Mouse (Mus musculus) forebrain, embryonic 13.5 days (tissue): ENCODE data around the gene Notch1. TPM values are rescaled to one million over a fixed set of nuclear protein-coding genes. Genes with fewer than 3 reads are reported as not detected.
A peak's percentile ranks its signal among the peaks of the same experiment; 100 is the strongest.

Experiments
- ATAC-seq: fragments of 200-750 bp; cut with Nextera tagmentation; 2 replicates; pipeline ENCODE4 v1.8.0; 2017
- H3K27ac ChIP-seq: fragments of 300-500 bp; sonication (generic); 2 replicates; pipeline ENCODE4 v1.5.1; 2015; ENCODE audit warnings: inconsistent platforms, mild to moderate bottlenecking, moderate library complexity
- H3K27me3 ChIP-seq: fragments of 300-500 bp; sonication (generic); 2 replicates; pipeline ENCODE4 v1.6.1; 2015; ENCODE audit warnings: mild to moderate bottlenecking, inconsistent platforms
- H3K36me3 ChIP-seq: fragments of 300-500 bp; sonication (generic); 2 replicates; pipeline ENCODE4 v1.6.1; 2015; ENCODE audit warnings: mild to moderate bottlenecking, inconsistent platforms; ENCODE audit not compliant: poor library complexity, severe bottlenecking
- H3K4me1 ChIP-seq: fragments of 300-500 bp; sonication (generic); 2 replicates; pipeline ENCODE4 v1.6.1; 2015; ENCODE audit warnings: inconsistent platforms
- H3K4me2 ChIP-seq: fragments of 300-500 bp; sonication (generic); 2 replicates; pipeline ENCODE4 v1.6.1; 2015; ENCODE audit warnings: inconsistent platforms, mild to moderate bottlenecking, moderate library complexity
- H3K4me3 ChIP-seq: fragments of 300-500 bp; sonication (generic); 2 replicates; pipeline ENCODE4 v1.5.1; 2015; ENCODE audit warnings: mild to moderate bottlenecking, inconsistent platforms
- H3K9ac ChIP-seq: fragments of 300-500 bp; sonication (generic); 2 replicates; pipeline ENCODE4 v1.6.1; 2015; ENCODE audit warnings: mild to moderate bottlenecking, inconsistent platforms
- H3K9me3 ChIP-seq: fragments of 300-500 bp; sonication (generic); replicated peaks from 2 replicates; pipeline ENCODE4 v1.6.1; 2016; ENCODE audit warnings: inconsistent platforms
- WGBS: fragments of 180-500 bp; shearing (Covaris S2); methylation state at CpG from one replicate; pipeline ENCODE4 v1.1.7; 2015; 5-methylcytosine and 5-hydroxymethylcytosine counted together
- polyA plus RNA-seq: library from polyadenylated mRNA; unstranded; fragments of >200 nt; fragmentation: Nextera tagmentation; extraction: Ambion mirVana; gene quantifications from 2 replicates; pipeline ENCODE4 v1.2.1, GENCODE M21; 2015

Gene Notch1
- polyA plus RNA-seq, 1 experiment from 2014 or later = 28.1 TPM

GRCm38 (mm10) chr2:26544265-26544664 lies 27.8 kb upstream of the Notch1 start:
- H3K4me2 ChIP-seq = no peak overlapping the region
- ATAC-seq = no peak
- no peaks in the 10 kb centered on the region for H3K36me3 ChIP-seq
- peaks cover 29% of the 10 kb centered on the region for H3K4me1 ChIP-seq
- H3K27me3 ChIP-seq = no peaks in the 10 kb centered on the region
- no peak overlapping the region for H3K27ac ChIP-seq
- H3K9me3 ChIP-seq = no peaks in the 10 kb centered on the region
- H3K4me3 ChIP-seq = no peak overlapping the region
- 80% methylated on average over 3 of the region's 3 CpGs for WGBS
- no peak overlapping the region for H3K9ac ChIP-seq

GRCm38 (mm10) chr2:26543768-26544167 lies 27.3 kb upstream of the Notch1 start:
- Histone ChIP-seq H3K9ac (no peak overlapping the region), H3K27me3 (no peaks in the 10 kb centered on the region), H3K4me1 (peaks cover 29% of the 10 kb centered on the region), H3K27ac (no peak overlapping the region), H3K4me3 (no peak overlapping the region), H3K9me3 (no peaks in the 10 kb centered on the region), H3K36me3 (no peaks in the 10 kb centered on the region), H3K4me2 (no peak overlapping the region)
- no peak for ATAC-seq
- WGBS = 91% methylated on average over 8 of the region's 8 CpGs

GRCm38 (mm10) chr2:26543155-26543554 lies 26.7 kb upstream of the Notch1 start:
- H3K4me1 ChIP-seq = peaks cover 29% of the 10 kb centered on the region
- no peaks in the 10 kb centered on the region for H3K9me3 ChIP-seq
- H3K36me3 ChIP-seq = no peaks in the 10 kb centered on the region
- no peaks in the 10 kb centered on the region for H3K27me3 ChIP-seq
- no peak overlapping the region for H3K9ac ChIP-seq
- H3K27ac ChIP-seq = no peak overlapping the region
- 68% methylated on average over 4 of the region's 4 CpGs for WGBS
- ATAC-seq = no peak
- no peak overlapping the region for H3K4me2 ChIP-seq
- H3K4me3 ChIP-seq = no peak overlapping the region

- WGBS = 39% methylated on average over 9 of the region's 9 CpGs
- Histone ChIP-seq H3K9ac (no peak overlapping the region), H3K4me3 (no peak overlapping the region), H3K27me3 (no peaks in the 10 kb centered on the region), H3K9me3 (no peaks in the 10 kb centered on the region), H3K36me3 (no peaks in the 10 kb centered on the region), H3K27ac (0 out of 2 replicates have a peak overlapping the region, but pooled peaks have one; percentile 0), H3K4me1 (peaks cover 23% of the 10 kb centered on the region), H3K4me2 (no peak overlapping the region)
- ATAC-seq = peak; percentile 68
Measured at GRCm38 (mm10) chr2:26541258-26541910, 24.9 kb upstream of the Notch1 start.

- 0 out of 2 replicates have a peak, but pooled peaks have one; percentile 8 for ATAC-seq
- no peak overlapping the region for H3K4me2 ChIP-seq
- H3K27ac ChIP-seq = peak overlapping the region; percentile 0; the same call in 1 of the 2 replicates
- H3K27me3 ChIP-seq = no peaks in the 10 kb centered on the region
- 25% methylated on average over 7 of the region's 7 CpGs for WGBS
- no peaks in the 10 kb centered on the region for H3K36me3 ChIP-seq
- no peaks in the 10 kb centered on the region for H3K9me3 ChIP-seq
- H3K9ac ChIP-seq = peak overlapping the region; percentile 41; the same call in 1 of the 2 replicates
- H3K4me3 ChIP-seq = no peak overlapping the region
- H3K4me1 ChIP-seq = peaks cover 29% of the 10 kb centered on the region
Measured at GRCm38 (mm10) chr2:26540721-26541120, 24.3 kb upstream of the Notch1 start.

- no peak overlapping the region for H3K9ac ChIP-seq
- H3K36me3 ChIP-seq = no peaks in the 10 kb centered on the region
- peaks cover 41% of the 10 kb centered on the region for H3K4me1 ChIP-seq
- no peak overlapping the region for H3K27ac ChIP-seq
- ATAC-seq = no peak
- 73% methylated on average over 2 of the region's 2 CpGs for WGBS
- no peak overlapping the region for H3K4me3 ChIP-seq
- H3K9me3 ChIP-seq = no peaks in the 10 kb centered on the region
- no peaks in the 10 kb centered on the region for H3K27me3 ChIP-seq
- H3K4me2 ChIP-seq = no peak overlapping the region
Measured at GRCm38 (mm10) chr2:26539516-26539915, 23.1 kb upstream of the Notch1 start.

GRCm38 (mm10) chr2:26535517-26536045 lies 19.1 kb upstream of the Notch1 start:
- peak overlapping the region; percentile 74 for H3K27ac ChIP-seq
- H3K4me2 ChIP-seq = no peak overlapping the region
- WGBS = 8% methylated on average over 4 of the region's 4 CpGs
- peaks cover 52% of the 10 kb centered on the region for H3K4me1 ChIP-seq
- ATAC-seq = peak; percentile 64
- H3K4me3 ChIP-seq = no peak overlapping the region
- no peaks in the 10 kb centered on the region for H3K9me3 ChIP-seq
- no peak overlapping the region for H3K9ac ChIP-seq
- H3K36me3 ChIP-seq = no peaks in the 10 kb centered on the region
- H3K27me3 ChIP-seq = no peaks in the 10 kb centered on the region

GRCm38 (mm10) chr2:26534616-26535015 lies 18.2 kb upstream of the Notch1 start:
- no peak for ATAC-seq
- WGBS = 70% methylated on average over 2 of the region's 2 CpGs

GRCm38 (mm10) chr2:26534161-26534560 lies 17.7 kb upstream of the Notch1 start:
- Histone ChIP-seq H3K9me3 (no peaks in the 10 kb centered on the region), H3K4me1 (peaks cover 47% of the 10 kb centered on the region), H3K9ac (no peak overlapping the region), H3K27me3 (no peaks in the 10 kb centered on the region), H3K36me3 (no peaks in the 10 kb centered on the region), H3K27ac (peak overlapping the region; percentile 85), H3K4me3 (no peak overlapping the region), H3K4me2 (no peak overlapping the region)
- no peak for ATAC-seq
- WGBS = 71% methylated on average over 3 of the region's 3 CpGs

More at GRCm38 (mm10) chr2:26534616-26535015, 18.2 kb upstream of the Notch1 start:
- no peak overlapping the region for H3K9ac ChIP-seq
- H3K27me3 ChIP-seq = no peaks in the 10 kb centered on the region
- H3K9me3 ChIP-seq = no peaks in the 10 kb centered on the region
- H3K4me3 ChIP-seq = no peak overlapping the region
- H3K4me1 ChIP-seq = peaks cover 47% of the 10 kb centered on the region
- H3K36me3 ChIP-seq = no peaks in the 10 kb centered on the region
- H3K27ac ChIP-seq = peak overlapping the region; percentile 85; the same call in 1 of the 2 replicates
- no peak overlapping the region for H3K4me2 ChIP-seq

- Histone ChIP-seq H3K36me3 (no peaks in the 10 kb centered on the region), H3K27ac (peak overlapping the region; percentile 85), H3K4me2 (0 out of 2 replicates have a peak overlapping the region, but pooled peaks have one; percentile 2), H3K9ac (peak overlapping the region; percentile 40), H3K27me3 (no peaks in the 10 kb centered on the region), H3K9me3 (no peaks in the 10 kb centered on the region), H3K4me3 (no peak overlapping the region), H3K4me1 (peaks cover 47% of the 10 kb centered on the region)
- WGBS = 11% methylated on average over 5 of the region's 5 CpGs
- 0 out of 2 replicates have a peak, but pooled peaks have one; percentile 37 for ATAC-seq
Measured at GRCm38 (mm10) chr2:26533249-26533648, 16.8 kb upstream of the Notch1 start.

- no peak overlapping the region for H3K4me3 ChIP-seq
- no peak overlapping the region for H3K4me2 ChIP-seq
- H3K27me3 ChIP-seq = no peaks in the 10 kb centered on the region
- no peaks in the 10 kb centered on the region for H3K9me3 ChIP-seq
- ATAC-seq = no peak
- H3K27ac ChIP-seq = no peak overlapping the region
- WGBS = 67% methylated on average over 6 of the region's 6 CpGs
- peaks cover 52% of the 10 kb centered on the region for H3K4me1 ChIP-seq
- H3K36me3 ChIP-seq = no peaks in the 10 kb centered on the region
- no peak overlapping the region for H3K9ac ChIP-seq
Measured at GRCm38 (mm10) chr2:26531829-26532228, 15.4 kb upstream of the Notch1 start.

GRCm38 (mm10) chr2:26529881-26530280 lies 13.4 kb upstream of the Notch1 start:
- H3K4me1 ChIP-seq = peaks cover 49% of the 10 kb centered on the region
- no peaks in the 10 kb centered on the region for H3K9me3 ChIP-seq
- H3K9ac ChIP-seq = no peak overlapping the region
- H3K27ac ChIP-seq = no peak overlapping the region
- 81% methylated on average over 3 of the region's 3 CpGs for WGBS
- H3K4me2 ChIP-seq = no peak overlapping the region
- H3K36me3 ChIP-seq = no peaks in the 10 kb centered on the region
- H3K27me3 ChIP-seq = no peaks in the 10 kb centered on the region
- H3K4me3 ChIP-seq = no peak overlapping the region
- ATAC-seq = no peak
